Mouse (Mus musculus) forebrain, embryonic 12.5 days (tissue): Measurements from ENCODE around the gene Pnrc2. TPM values are rescaled to one million over a fixed set of nuclear protein-coding genes. Genes with fewer than 3 reads are reported as not detected.

Experiments
- ATAC-seq: fragments of 200-750 bp; cut with Nextera tagmentation; 2 replicates; pipeline ENCODE4 v1.8.0; 2017; ENCODE audit warnings: moderate TSS enrichment; ENCODE audit not compliant: low FRiP score
- H3K27ac ChIP-seq: fragments of 300-500 bp; sonication (generic); 2 replicates; pipeline ENCODE4 v1.5.1; 2016; ENCODE audit warnings: mild to moderate bottlenecking
- H3K27me3 ChIP-seq: fragments of 300-500 bp; sonication (generic); 2 replicates; pipeline ENCODE4 v1.6.1; 2016; ENCODE audit warnings: mild to moderate bottlenecking
- H3K36me3 ChIP-seq: fragments of 300-500 bp; sonication (generic); replicated peaks from 2 replicates; pipeline ENCODE4 v1.6.1; 2016; ENCODE audit warnings: mild to moderate bottlenecking
- H3K4me1 ChIP-seq: fragments of 300-500 bp; sonication (generic); 2 replicates; pipeline ENCODE4 v1.6.1; 2016
- H3K4me2 ChIP-seq: fragments of 300-500 bp; sonication (generic); 2 replicates; pipeline ENCODE4 v1.6.1; 2016; ENCODE audit warnings: mild to moderate bottlenecking, moderate library complexity
- H3K4me3 ChIP-seq: fragments of 300-500 bp; sonication (generic); replicated peaks from 2 replicates; pipeline ENCODE4 v1.5.1; 2016; ENCODE audit warnings: mild to moderate bottlenecking
- H3K9ac ChIP-seq: fragments of 300-500 bp; sonication (generic); 2 replicates; pipeline ENCODE4 v1.6.1; 2016; ENCODE audit warnings: mild to moderate bottlenecking
- H3K9me3 ChIP-seq: fragments of 300-500 bp; sonication (generic); 2 replicates; pipeline ENCODE4 v1.6.1; 2016
- WGBS: fragments of 180-500 bp; shearing (Covaris S2); methylation state at CpG from one replicate; pipeline ENCODE4 v1.1.7; 2016; 5-methylcytosine and 5-hydroxymethylcytosine counted together
- polyA plus RNA-seq: library from polyadenylated mRNA; unstranded; fragments of >200 nt; fragmentation: Nextera tagmentation; extraction: Ambion mirVana; gene quantifications from 2 replicates; pipeline ENCODE4 v1.2.1, GENCODE M21; 2016

Pnrc2 gene
- polyA plus RNA-seq, 1 experiment from 2014 or later = 196 TPM

DNA sequence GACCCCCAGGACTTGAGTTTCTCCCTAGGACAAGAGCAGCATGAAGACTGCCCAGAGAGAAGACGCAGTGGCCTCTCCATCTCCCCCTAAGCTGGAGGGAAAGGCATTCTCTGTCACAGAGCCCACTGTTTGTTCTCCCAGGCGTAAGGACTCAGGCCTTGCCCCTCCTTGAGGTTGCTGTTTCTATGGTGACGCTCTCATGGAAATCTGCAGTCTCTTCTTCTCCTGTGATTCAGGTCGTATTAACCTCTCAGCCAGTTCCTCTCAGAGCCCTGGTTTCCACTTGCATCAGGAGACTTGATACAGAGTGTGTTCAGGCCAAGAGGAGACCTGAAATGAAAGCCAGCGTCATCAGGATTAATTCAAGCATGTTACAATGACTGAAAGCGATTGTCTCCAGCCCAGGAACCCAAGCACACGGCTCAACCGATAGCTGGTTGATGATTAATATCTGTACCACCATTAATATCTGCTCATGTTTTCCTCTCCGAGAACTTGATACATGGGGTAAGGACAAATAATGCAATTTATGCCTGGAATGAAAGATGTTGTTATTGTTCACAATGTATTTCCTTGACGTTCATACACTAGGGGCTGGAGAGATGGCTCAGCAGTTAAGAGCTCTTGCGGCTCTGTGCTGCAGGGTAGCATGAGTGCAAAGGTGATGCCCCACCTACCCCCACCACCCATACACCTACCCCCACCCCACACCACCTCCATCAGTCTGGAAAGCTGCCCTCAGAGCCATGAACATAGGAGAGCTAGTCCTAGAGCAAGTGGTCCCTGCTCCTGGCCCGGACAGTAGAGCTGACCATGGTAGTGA, 40.1 kb downstream of the Pnrc2 start:
- H3K27ac ChIP-seq = peak overlapping the region; percentile 77
- H3K4me1 ChIP-seq = peaks cover 23% of the 10 kb centered on the region
- H3K36me3 ChIP-seq = no peaks in the 10 kb centered on the region
- H3K9me3 ChIP-seq = no peaks in the 10 kb centered on the region
- peak overlapping the region; percentile 16; the same call in 1 of the 2 replicates for H3K4me2 ChIP-seq
- H3K9ac ChIP-seq = peak overlapping the region; percentile 33; the same call in 1 of the 2 replicates
- WGBS = 47% methylated on average over 12 of the region's 12 CpGs
- no peaks in the 10 kb centered on the region for H3K27me3 ChIP-seq
- H3K4me3 ChIP-seq = no peak overlapping the region
- peak; percentile 73 for ATAC-seq

- no peak for ATAC-seq
These were observed 41.6 kb downstream of the Pnrc2 start for GRCm38 (mm10) chr4:135832070-135832469.

DNA sequence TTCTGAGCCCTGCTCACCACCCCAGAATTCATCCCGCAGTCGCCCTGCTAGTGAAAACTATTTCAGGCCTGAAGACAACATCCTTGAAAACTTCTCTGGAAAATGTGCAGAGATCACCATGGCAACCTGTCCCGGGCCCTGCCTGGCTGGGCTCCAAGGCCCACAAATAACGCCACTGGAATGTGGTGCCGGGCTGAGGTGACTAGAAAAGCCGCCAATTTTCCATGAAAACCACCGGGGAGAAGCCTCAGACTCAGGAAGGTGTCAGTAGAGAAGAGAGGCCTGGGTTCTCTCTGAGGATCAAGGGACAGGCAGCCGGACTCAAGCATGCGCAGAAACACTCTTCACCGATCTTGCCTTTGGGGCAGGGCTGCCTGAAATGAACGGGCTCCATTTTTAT, 45.2 kb downstream of the Pnrc2 start:
- Histone ChIP-seq H3K9ac (0 out of 2 replicates have a peak overlapping the region, but pooled peaks have one; percentile 17), H3K4me3 (no peak overlapping the region), H3K27ac (peak overlapping the region; percentile 83), H3K9me3 (no peaks in the 10 kb centered on the region), H3K4me2 (peak overlapping the region; percentile 27), H3K36me3 (no peaks in the 10 kb centered on the region), H3K27me3 (no peaks in the 10 kb centered on the region), H3K4me1 (peaks cover 19% of the 10 kb centered on the region)
- 28% methylated on average over 11 of the region's 11 CpGs for WGBS
- peak; percentile 49; the same call in 1 of the 2 replicates for ATAC-seq

More at GRCm38 (mm10) chr4:135832070-135832469, 41.6 kb downstream of the Pnrc2 start:
- H3K4me3 ChIP-seq = no peak overlapping the region
- no peaks in the 10 kb centered on the region for H3K9me3 ChIP-seq
- no peak overlapping the region for H3K4me2 ChIP-seq
- H3K27ac ChIP-seq = no peak overlapping the region
- whole genome bisulfite sequencing = 83% methylated on average over 11 of the region's 11 CpGs
- no peak overlapping the region for H3K9ac ChIP-seq
- no peaks in the 10 kb centered on the region for H3K27me3 ChIP-seq
- peaks cover 27% of the 10 kb centered on the region for H3K4me1 ChIP-seq
- H3K36me3 ChIP-seq = no peaks in the 10 kb centered on the region

- Histone ChIP-seq H3K27me3 (no peaks in the 10 kb centered on the region), H3K9ac (no peak overlapping the region), H3K4me2 (no peak overlapping the region), H3K4me1 (peaks cover 10% of the 10 kb centered on the region), H3K4me3 (no peak overlapping the region), H3K9me3 (no peaks in the 10 kb centered on the region), H3K36me3 (no peaks in the 10 kb centered on the region), H3K27ac (0 out of 2 replicates have a peak overlapping the region, but pooled peaks have one; percentile 3)
- 48% methylated on average over 8 of the region's 8 CpGs for WGBS
- no peak for ATAC-seq
These were observed 49.4 kb downstream of the Pnrc2 start for GRCm38 (mm10) chr4:135824254-135824653.

DNA sequence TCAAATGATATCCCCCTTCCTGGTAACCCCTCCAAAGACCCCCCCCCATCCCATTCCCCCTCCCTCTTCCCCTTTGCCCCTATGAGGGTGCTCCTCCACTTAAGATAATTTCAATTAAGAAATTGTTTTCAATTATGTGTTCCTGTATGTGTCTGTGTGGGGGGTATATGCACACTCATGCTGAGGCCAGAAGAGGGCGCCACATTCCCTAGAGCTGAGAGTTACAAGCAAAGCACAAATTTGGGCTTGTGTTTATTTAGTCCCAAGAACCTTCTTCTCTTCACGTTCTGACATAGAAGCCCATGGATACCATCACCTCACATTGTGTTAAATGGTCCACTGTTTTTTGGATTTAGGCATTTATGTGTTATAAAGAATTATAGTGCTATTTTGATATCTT, 50.4 kb downstream of the Pnrc2 start:
- H3K4me3 ChIP-seq = no peak overlapping the region
- no peaks in the 10 kb centered on the region for H3K36me3 ChIP-seq
- peaks cover 2% of the 10 kb centered on the region for H3K4me1 ChIP-seq
- no peaks in the 10 kb centered on the region for H3K27me3 ChIP-seq
- 72% methylated on average over 2 of the region's 2 CpGs for WGBS
- no peaks in the 10 kb centered on the region for H3K9me3 ChIP-seq
- no peak overlapping the region for H3K27ac ChIP-seq
- ATAC-seq = no peak
- H3K9ac ChIP-seq = no peak overlapping the region
- no peak overlapping the region for H3K4me2 ChIP-seq

- WGBS = 88% methylated on average over 4 of the region's 4 CpGs
- Histone ChIP-seq H3K4me3 (no peak overlapping the region), H3K36me3 (no peaks in the 10 kb centered on the region), H3K9ac (no peak overlapping the region), H3K4me1 (no peaks in the 10 kb centered on the region), H3K27me3 (no peaks in the 10 kb centered on the region), H3K27ac (no peak overlapping the region), H3K9me3 (no peaks in the 10 kb centered on the region), H3K4me2 (no peak overlapping the region)
- no peak for ATAC-seq
These were observed 51.9 kb downstream of the Pnrc2 start for GRCm38 (mm10) chr4:135821772-135822171.

Other genes with a start within 250 kb of the Pnrc2 start
- gene Ifnlr1, start 187.6 kb downstream of the Pnrc2 start, polyA plus RNA-seq = 0.36 and 0.40 TPM in 2 replicates
- not detected in 2 replicates for gene Il22ra1, start 145.7 kb downstream of the Pnrc2 start, polyA plus RNA-seq
- 0.10 and 0.15 TPM in 2 replicates for gene Myom3, start 114.1 kb downstream of the Pnrc2 start, polyA plus RNA-seq
- 411 and 417 TPM in 2 replicates for gene Srsf10, start 18.1 kb downstream of the Pnrc2 start, polyA plus RNA-seq
- 0.32 and 0.36 TPM in 2 replicates for gene Cnr2, start 21.5 kb upstream of the Pnrc2 start, polyA plus RNA-seq
- gene Fuca1, start 46.9 kb upstream of the Pnrc2 start, polyA plus RNA-seq = 38.1 and 45.0 TPM in 2 replicates
- gene Hmgcl, start 72.6 kb upstream of the Pnrc2 start, polyA plus RNA-seq = 52.3 and 55.8 TPM in 2 replicates
- gene Gale, start 89.9 kb upstream of the Pnrc2 start, polyA plus RNA-seq = 28.3 and 30.9 TPM in 2 replicates
- gene Lypla2, start 98.8 kb upstream of the Pnrc2 start, polyA plus RNA-seq = 153 and 161 TPM in 2 replicates
- 60.2 and 64.6 TPM in 2 replicates for gene Pithd1, start 113.4 kb upstream of the Pnrc2 start, polyA plus RNA-seq
- 34.2 and 37.6 TPM in 2 replicates for gene Eloa, start 147.9 kb upstream of the Pnrc2 start, polyA plus RNA-seq
- 315 and 333 TPM in 2 replicates for gene Rpl11, start 179.6 kb upstream of the Pnrc2 start, polyA plus RNA-seq